Mouse (Mus musculus) gonadal fat pad, adult 2 months (tissue): ENCODE data around the gene Tfap2a. TPM values are rescaled to one million over a fixed set of nuclear protein-coding genes. Genes with fewer than 3 reads are reported as not detected.

Experiments used
- DNase-seq: peaks from one replicate; pipeline ENCODE4 v3.0.0-alpha.2; 2012; ENCODE audit warnings: low read depth
- polyA plus RNA-seq: library from polyadenylated mRNA; depleted of rRNA; stranded (reverse); fragments of >200 nt; gene quantifications from 2 replicates; pipeline ENCODE4 v1.2.3, GENCODE M21; 2012; rRNA removed

Gene Tfap2a
- polyA plus RNA-seq: 10.5 and 21.0 TPM in 2 replicates

GRCm38 (mm10) chr13:40738196-40738880 is at the start of gene Tfap2a:
Tfap2a (minus strand) TSS chr13:40738376.
- no peak for DNase-seq

DNA sequence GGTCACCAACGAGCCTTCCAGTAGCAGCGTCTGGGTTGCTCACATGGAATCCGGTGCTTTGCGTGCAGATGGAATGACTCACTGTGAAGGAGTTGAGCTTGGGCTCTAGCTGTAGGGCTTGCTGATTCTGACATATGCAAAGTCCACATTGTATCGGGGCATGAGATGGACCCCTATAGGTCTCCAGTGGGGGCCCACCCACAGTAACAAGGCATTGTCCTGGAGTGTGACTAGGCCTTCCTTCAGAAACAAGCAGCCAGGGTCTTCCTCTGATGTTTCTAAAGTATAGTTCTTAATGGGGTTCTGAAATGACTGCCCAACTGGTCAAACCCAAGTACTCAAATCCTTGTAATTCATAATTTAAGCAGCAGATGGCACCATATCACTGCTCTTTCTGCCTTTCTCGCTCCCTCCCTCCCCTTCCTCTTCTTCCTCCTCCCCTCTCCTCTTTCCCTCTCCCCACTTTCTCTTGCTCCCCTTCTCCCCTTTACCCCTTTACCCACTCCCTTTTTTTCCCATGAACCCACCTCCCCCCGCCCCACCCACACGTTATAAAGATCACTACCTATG is 46.1 kb upstream of the Tfap2a start:
- no peak for DNase-seq

DNA sequence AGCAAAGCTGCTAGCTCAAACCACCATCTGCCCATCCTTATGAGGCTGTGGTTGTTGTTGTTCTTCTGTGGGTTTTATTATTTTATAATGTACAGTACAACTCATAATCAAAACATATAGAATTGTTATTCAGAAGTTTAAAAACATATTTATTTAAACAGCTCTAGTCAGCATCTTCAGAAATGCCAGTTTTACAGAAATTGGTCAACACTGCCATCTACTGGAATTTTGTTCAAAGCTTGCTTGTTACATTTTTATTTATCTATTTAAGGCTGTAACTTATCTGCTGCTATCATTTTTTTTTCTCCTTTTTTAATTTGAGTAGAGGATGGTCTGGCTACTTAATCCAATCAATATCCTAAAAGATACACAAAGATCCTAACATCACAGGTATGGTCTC is 19.8 kb upstream of the Tfap2a start:
- no peak for DNase-seq

DNA sequence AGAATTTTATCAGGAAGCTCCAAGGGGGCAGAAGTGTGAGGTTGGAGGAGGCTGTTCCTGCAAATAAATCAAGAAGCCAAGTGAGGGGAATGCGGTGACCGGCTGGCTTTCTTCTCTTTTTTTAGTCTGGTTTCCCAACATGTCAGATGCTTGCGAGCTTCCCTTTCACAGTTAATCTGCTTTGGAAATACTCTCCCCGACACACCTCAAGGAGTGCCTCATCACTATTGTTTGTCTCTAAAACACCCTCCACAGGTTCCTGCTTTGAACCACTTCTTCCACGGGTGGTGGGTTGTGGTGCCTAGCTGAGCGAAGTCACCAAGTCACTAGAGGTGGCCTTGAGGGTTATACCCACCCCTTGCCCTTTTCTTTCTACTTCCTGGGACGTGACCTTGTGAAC is 18.2 kb upstream of the Tfap2a start:
- no peak for DNase-seq

- no peak for DNase-seq
Measured at GRCm38 (mm10) chr13:40754091-40754490, 15.9 kb upstream of the Tfap2a start.

DNA sequence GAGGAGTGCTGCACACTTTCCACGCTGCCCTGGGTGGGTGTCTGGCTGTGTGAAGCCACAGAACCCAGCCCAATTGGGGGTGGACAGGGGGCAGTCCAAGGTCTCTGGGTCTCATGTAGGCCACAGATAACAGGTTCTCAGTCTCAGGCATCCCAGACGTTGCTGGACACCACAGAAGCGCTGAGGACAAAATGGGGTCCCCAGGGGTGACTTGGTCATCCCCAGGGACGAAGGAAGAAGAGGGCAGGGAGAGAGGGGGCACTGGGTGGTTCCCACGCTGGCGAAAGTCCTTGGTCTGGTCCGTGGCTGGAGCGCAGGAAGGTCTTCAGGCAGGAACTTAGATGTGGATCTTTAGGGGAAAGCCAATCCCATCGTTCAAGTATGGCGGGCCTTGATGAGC is 13.7 kb upstream of the Tfap2a start:
- DNase-seq: no peak

DNA sequence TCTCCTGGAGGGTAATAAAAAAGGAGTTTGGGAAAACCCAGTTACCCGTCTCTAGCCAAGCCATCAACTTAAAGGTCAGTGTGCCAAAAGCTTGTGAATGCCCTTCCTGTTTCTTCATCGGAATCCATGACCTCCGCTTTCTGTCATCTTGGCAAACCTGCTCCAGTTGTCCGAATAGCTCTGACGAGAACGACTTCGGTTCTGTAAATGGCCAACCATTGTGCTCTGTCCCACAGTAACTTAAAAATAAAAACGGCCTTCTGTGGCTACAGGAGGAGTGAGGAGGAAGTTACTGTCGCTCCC is 11.4 kb upstream of the Tfap2a start:
- no peak for DNase-seq

DNA sequence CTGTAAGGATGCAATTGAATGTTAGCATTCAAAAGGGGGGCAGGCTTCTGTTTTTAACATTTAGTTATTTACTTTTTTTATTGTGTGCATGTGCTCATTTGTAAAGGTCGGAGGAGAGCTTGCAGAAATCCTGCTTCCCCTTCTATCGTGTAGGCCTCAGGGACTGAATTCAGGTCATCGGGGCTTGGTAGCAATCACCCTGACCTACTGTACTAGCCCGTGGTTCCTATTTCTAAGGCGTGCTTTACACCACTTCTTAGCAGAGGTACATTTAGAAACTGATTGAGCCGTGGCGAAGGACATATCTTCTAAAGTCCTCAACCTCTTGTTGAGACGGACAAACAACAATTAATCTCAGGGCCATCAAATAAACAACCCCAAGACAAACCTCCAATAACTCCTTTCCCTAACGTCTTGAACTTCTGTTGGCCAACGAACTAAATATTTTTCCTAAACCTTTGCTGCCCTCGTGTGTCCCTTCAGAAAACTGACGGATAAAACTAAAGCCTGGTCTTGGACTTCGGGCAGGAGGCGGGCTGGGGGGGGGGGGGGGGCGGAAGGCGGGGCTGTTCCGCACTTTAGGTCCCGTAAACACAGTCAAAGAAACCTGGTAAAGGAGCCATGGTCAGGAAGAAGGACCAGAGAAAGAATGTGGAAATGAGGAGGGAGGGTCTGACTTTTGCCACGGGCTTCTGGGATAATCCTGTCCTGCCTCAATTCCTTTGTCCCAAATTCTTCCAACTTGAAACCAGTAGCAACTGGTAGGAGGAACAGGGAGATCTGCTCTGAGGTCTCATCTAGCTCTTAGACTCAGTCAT is 10.8 kb upstream of the Tfap2a start:
- no peak for DNase-seq

DNA sequence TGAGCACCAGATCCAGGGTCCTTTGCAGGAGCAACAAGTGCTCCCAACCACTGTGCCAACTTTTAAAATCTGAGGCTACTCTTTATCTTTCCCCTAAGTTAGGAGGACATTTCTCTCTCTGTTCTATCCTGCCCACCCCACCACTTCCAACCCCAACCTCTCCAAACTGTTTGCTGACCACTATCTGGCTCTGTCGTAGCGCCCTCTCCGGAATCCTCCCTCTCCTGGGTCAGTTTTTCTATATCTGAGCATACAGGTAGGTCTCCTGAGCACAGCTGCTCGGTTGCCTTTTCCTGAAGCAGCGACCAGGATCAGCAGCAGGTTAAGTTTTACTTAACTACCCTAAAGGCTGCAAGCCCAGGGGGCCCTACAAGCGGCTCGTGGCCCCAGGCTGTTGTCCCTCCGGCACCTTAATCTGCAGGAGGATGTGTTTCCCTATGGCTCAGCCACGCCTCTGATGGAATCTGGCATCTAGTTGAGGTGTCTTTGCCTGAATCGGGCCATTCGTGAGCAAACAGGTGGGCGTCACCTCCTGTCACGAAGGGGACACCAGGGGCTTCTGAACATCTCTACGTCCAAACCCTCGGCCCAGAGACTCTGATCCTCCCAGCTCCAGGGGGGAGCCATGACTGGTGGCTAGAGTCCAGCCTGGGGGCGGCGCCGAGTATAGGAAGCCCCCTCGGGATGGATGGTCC is 6.1 kb upstream of the Tfap2a start:
- DNase-seq: no peak

DNA sequence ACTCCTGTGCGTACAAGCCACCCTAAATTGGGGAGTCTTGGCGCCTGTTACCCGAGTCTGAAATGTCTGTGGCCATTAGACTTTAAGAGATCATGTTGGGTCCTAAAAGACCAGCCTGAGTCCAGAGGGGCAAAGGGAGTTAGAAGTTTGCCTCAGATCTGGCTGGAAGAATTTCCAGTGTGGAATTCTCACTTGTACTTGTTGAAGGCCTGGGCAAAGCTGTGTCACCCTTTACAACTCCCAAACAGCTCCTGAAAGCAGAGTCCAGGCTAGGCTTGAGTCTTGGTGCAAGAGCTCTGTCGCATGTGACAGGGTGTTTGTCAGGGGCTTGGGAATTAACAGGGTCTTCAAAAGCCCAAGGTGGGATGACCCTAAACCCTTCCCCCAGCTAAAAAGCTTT is 5.0 kb upstream of the Tfap2a start:
- no peak for DNase-seq

DNA sequence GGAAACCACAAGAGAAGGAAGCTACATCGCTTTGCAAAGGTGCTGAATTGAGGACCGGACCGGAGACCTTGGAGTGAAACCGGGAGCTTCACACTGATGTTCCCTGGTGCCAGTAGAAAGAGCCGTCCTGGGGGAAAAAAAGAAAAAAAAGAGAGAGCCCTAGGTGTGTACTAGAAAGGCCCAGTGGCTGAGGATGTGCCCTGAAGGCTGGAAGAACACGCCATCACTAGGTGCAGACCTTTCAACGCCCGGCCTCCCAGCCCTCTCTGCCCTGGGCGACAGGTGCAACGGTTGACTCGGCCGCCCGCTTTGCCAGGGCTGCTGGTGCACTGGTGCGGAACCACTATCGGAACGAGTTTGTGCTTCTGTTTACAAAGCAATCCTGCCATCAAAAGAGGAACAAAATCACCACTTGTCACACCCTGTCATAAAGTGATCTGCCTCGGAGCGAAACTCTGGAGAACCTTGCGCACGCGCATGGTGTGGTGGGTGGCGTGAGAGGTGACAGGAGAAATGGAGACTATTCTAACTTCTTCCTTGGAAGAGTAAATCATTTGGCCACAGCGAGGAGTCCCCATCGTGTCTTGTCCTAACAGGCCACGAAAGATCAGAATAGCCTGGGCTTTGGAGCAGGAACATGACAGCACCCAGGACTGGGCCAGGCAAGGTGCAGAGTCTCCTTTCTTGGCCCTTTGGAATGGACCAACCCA is 3.8 kb upstream of the Tfap2a start:
- DNase-seq: no peak

- DNase-seq: no peak
Measured at GRCm38 (mm10) chr13:40741436-40741835, 3.3 kb upstream of the Tfap2a start.

GRCm38 (mm10) chr13:40740727-40741360 is 2.7 kb upstream of the Tfap2a start:
- DNase-seq: no peak

DNA sequence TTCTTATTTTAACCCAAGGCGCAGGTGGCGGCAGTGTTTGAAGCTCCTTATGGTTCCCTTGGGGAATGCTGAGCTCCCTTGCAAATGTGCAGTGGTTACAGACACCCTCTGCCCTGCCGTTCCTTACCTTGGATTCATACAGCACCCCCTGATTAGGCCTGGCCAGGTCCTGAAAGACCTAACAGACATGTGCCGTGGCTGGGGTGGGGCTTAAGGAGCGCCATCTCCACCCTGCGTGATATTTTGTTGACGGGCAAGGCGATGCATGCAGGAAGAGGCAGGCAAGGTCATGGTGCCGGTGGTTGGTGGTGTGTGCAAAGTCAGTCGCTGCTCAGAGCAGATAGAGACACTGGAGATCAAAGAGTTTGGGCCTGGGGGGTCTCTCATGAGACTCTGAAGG is 1.7 kb upstream of the Tfap2a start:
- no peak for DNase-seq

DNA sequence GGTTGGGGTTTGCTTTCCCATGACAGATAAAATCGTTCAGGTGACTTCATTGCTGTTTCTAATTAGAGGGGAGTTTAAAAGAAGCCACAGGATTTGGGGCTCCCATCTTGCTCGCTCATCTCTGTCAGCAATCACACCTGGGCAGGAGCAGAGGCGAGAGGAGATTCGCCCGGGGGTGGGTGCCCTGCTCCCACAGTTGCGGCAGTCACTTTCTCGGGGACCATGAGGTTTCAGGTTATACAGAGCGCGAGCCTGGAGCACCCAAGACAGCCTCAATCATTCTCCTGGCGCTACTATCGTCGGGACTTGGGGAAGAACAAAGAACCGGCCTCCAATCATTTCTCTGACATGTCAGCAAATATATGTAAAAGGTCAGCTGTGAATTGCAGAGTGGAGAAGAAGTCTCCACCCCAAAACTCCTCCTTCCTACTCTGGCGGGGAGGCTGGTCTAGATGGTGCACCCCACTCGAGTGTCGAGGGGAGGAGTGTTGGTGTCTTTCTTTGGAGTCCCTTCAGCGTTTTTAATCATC is 1.0 kb upstream of the Tfap2a start:
- DNase-seq: no peak

- DNase-seq: no peak
Measured at GRCm38 (mm10) chr13:40737761-40738160, 415 bp downstream of the Tfap2a start.

DNA sequence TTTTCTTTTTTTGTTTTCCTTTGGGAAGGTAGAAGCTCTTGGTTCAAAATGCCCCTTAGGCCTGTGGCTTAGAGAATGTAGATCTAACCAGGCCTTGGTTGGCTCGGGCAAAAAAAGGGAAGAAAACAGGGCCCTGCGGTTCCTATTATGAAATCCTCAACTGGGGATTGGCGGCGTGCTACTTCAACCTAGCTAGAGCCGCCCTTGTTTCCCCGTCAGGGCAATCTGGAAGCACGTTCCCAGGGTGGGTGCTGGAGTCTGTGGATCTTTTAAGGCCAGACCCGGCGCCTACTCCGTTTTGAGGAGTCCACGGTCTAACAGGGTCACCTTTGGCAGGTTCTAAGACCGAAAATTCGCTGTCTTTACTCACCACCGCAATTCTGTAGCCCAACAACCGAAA is 1.1 kb downstream of the Tfap2a start:
- no peak for DNase-seq

GRCm38 (mm10) chr13:40736107-40736780 is 1.9 kb downstream of the Tfap2a start:
- no peak for DNase-seq

GRCm38 (mm10) chr13:40735416-40736106 is 2.6 kb downstream of the Tfap2a start:
- no peak for DNase-seq
